In genomic region chr7:4572361-4572760, GRCm38 (mm10) we compare ENCODE assay signal across 6 mouse cellular contexts. TPM values are rescaled to one million over a fixed set of nuclear protein-coding genes. Genes with fewer than 3 reads are reported as not detected.
"Had no signal": no experiment of that assay in that cellular context is flagged by ENCODE, and none has a peak within 500 bp of the region (broad histone marks: within the 10 kb centered on the region; RNA-seq: fewer than 3 reads in every experiment).

No protein-coding gene starts in this region.

RNA-seq across cellular contexts. Expression of gene Ptprh, which starts 31.5 kb away (rescaled TPM):
- total RNA-seq: heart, postnatal 10 days; heart, postnatal 14 days; heart, postnatal 25 days; heart, postnatal 36 days; heart, postnatal 4 days had no signal

RNA-seq across cellular contexts. Expression of gene Tnni3, which starts 48.3 kb away (rescaled TPM):
- total RNA-seq: hindbrain, postnatal 0 days had no signal
